Mouse (Mus musculus) neural tube, embryonic 13.5 days (tissue): ENCODE data around the gene Plp2. TPM values are rescaled to one million over a fixed set of nuclear protein-coding genes. Genes with fewer than 3 reads are reported as not detected.

Experiments
- polyA plus RNA-seq: library from polyadenylated mRNA; unstranded; fragments of >200 nt; fragmentation: Nextera tagmentation; extraction: Ambion mirVana; gene quantifications from 2 replicates; pipeline ENCODE4 v1.2.1, GENCODE M21; 2015

Plp2 gene
- polyA plus RNA-seq, 1 experiment from 2014 or later: 27.2 TPM

Other genes starting within 250 kb of the Plp2 start
- 0.14 TPM in 1 of 2 replicates, not detected in the other for gene Foxp3, start 97.7 kb downstream of the Plp2 start, polyA plus RNA-seq
- 4.6 and 5.4 TPM in 2 replicates for gene Ppp1r3f, start 97.1 kb downstream of the Plp2 start, polyA plus RNA-seq
- gene Ccdc22, start 65.9 kb downstream of the Plp2 start, polyA plus RNA-seq: 28.0 and 29.6 TPM in 2 replicates
- 0.11 and 0.13 TPM in 2 replicates for gene Cacna1f, start 64.3 kb downstream of the Plp2 start, polyA plus RNA-seq
- gene Syp, start 32.9 kb downstream of the Plp2 start, polyA plus RNA-seq: 108 and 118 TPM in 2 replicates
- gene Prickle3, start 14.1 kb downstream of the Plp2 start, polyA plus RNA-seq: 1.9 and 2.1 TPM in 2 replicates
- gene Magix, start 9.9 kb upstream of the Plp2 start, polyA plus RNA-seq: 0.18 TPM in 1 of 2 replicates, not detected in the other
- gene Gpkow, start 25.7 kb upstream of the Plp2 start, polyA plus RNA-seq: 43.2 and 50.4 TPM in 2 replicates
- 35.0 and 36.5 TPM in 2 replicates for gene Wdr45, start 42.9 kb upstream of the Plp2 start, polyA plus RNA-seq
- gene Gm45208, start 50.9 kb upstream of the Plp2 start, polyA plus RNA-seq: not detected in 2 replicates
- gene Praf2, start 57.0 kb upstream of the Plp2 start, polyA plus RNA-seq: 115 and 134 TPM in 2 replicates
- 39.3 and 43.2 TPM in 2 replicates for gene Ccdc120, start 79.5 kb upstream of the Plp2 start, polyA plus RNA-seq
- gene Tfe3, start 91.2 kb upstream of the Plp2 start, polyA plus RNA-seq: 25.8 and 28.6 TPM in 2 replicates
- 74.9 and 77.1 TPM in 2 replicates for gene Gripap1, start 118.4 kb upstream of the Plp2 start, polyA plus RNA-seq
- 4.9 and 6.2 TPM in 2 replicates for gene Kcnd1, start 150.9 kb upstream of the Plp2 start, polyA plus RNA-seq
- 51.8 and 52.2 TPM in 2 replicates for gene Otud5, start 170.0 kb upstream of the Plp2 start, polyA plus RNA-seq
- gene Pim2, start 206.9 kb upstream of the Plp2 start, polyA plus RNA-seq: 16.7 and 18.6 TPM in 2 replicates
- gene Slc35a2, start 212.6 kb upstream of the Plp2 start, polyA plus RNA-seq: 42.3 and 45.2 TPM in 2 replicates
- gene Pqbp1, start 227.9 kb upstream of the Plp2 start, polyA plus RNA-seq: 210 and 216 TPM in 2 replicates
- gene Timm17b, start 228.0 kb upstream of the Plp2 start, polyA plus RNA-seq: 150 and 160 TPM in 2 replicates
- not detected in 2 replicates for gene Gm10491, start 236.4 kb upstream of the Plp2 start, polyA plus RNA-seq
- not detected in 2 replicates for gene Gm10490, start 238.2 kb upstream of the Plp2 start, polyA plus RNA-seq
- 192 and 252 TPM in 2 replicates for gene Pcsk1n, start 248.4 kb upstream of the Plp2 start, polyA plus RNA-seq